Mouse (Mus musculus) G1E (cell line): ENCODE data around the gene Ccnd3.

Experiments used
- CTCF ChIP-seq: IDR thresholded peaks from 2 replicates; pipeline ENCODE4 v1.5.1; 2012; ENCODE audit warnings: low read depth, low read length, inconsistent platforms, mixed read lengths
- POLR2AphosphoS5 ChIP-seq: IDR thresholded peaks from 2 replicates; pipeline ENCODE4 v1.6.1; 2012; ENCODE audit warnings: low read depth, low read length, inconsistent platforms; ENCODE audit not compliant: insufficient replicate concordance
- TAL1 ChIP-seq: conservative IDR thresholded peaks from 2 replicates; pipeline ENCODE4 v1.6.1; 2012; ENCODE audit warnings: low read depth, low read length, inconsistent platforms, mixed read lengths

GRCm38 (mm10) chr17:47597261-47597660, 92.4 kb downstream of the Ccnd3 start:
- TF ChIP-seq POLR2AphosphoS5 (no peak), CTCF (no peak), TAL1 (no peak)
